Mouse (Mus musculus) neural tube, embryonic 11.5 days (tissue): Measurements from ENCODE around the gene Arid3b. TPM values are rescaled to one million over a fixed set of nuclear protein-coding genes. Genes with fewer than 3 reads are reported as not detected.

Experiments
- ATAC-seq: fragments of 200-750 bp; cut with Nextera tagmentation; 2 replicates; pipeline ENCODE4 v1.8.0; 2017; ENCODE audit warnings: moderate number of reproducible peaks, mild to moderate bottlenecking, moderate TSS enrichment, moderate library complexity; ENCODE audit not compliant: insufficient read depth, low FRiP score, low TSS enrichment
- DNase-seq: peaks from one replicate; pipeline ENCODE4 v3.0.0-alpha.2; 2015; ENCODE audit warnings: low spot score
- H3K27ac ChIP-seq: fragments of 300-500 bp; sonication (generic); 2 replicates; pipeline ENCODE4 v1.5.1; 2014; ENCODE audit warnings: low read depth, mild to moderate bottlenecking, low read length
- H3K27me3 ChIP-seq: fragments of 300-500 bp; sonication (generic); 2 replicates; pipeline ENCODE4 v1.6.1; 2014; ENCODE audit warnings: mild to moderate bottlenecking, low read length, mixed read lengths; ENCODE audit not compliant: control insufficient read depth, insufficient read depth
- H3K36me3 ChIP-seq: fragments of 300-500 bp; sonication (generic); 2 replicates; pipeline ENCODE4 v1.6.1; 2014; ENCODE audit warnings: mild to moderate bottlenecking, low read length, moderate library complexity, mixed read lengths; ENCODE audit not compliant: control insufficient read depth, insufficient read depth
- H3K4me1 ChIP-seq: fragments of 300-500 bp; sonication (generic); 2 replicates; pipeline ENCODE4 v1.6.1; 2014; ENCODE audit warnings: low read length, mixed read lengths; ENCODE audit not compliant: control insufficient read depth, insufficient read depth
- H3K4me2 ChIP-seq: fragments of 300-500 bp; sonication (generic); 2 replicates; pipeline ENCODE4 v1.6.1; 2014; ENCODE audit warnings: low read depth, mild to moderate bottlenecking, moderate library complexity
- H3K4me3 ChIP-seq: fragments of 300-500 bp; sonication (generic); 2 replicates; pipeline ENCODE4 v1.5.1; 2014; ENCODE audit warnings: low read depth, low read length
- H3K9ac ChIP-seq: fragments of 300-500 bp; sonication (generic); 2 replicates; pipeline ENCODE4 v1.6.1; 2014; ENCODE audit warnings: mild to moderate bottlenecking, low read length
- H3K9me3 ChIP-seq: fragments of 300-500 bp; sonication (generic); 2 replicates; pipeline ENCODE4 v1.6.1; 2016; ENCODE audit warnings: low read length; ENCODE audit not compliant: control insufficient read depth
- WGBS: fragments of 180-500 bp; shearing (Covaris S2); extraction: QIAGEN DNeasy Blood & Tissue Kit; methylation state at CpG from one replicate; pipeline ENCODE4 v1.1.7; 2014; 5-methylcytosine and 5-hydroxymethylcytosine counted together
- polyA plus RNA-seq: library from polyadenylated mRNA; unstranded; fragments of >200 nt; fragmentation: Nextera tagmentation; extraction: Ambion mirVana; gene quantifications from 2 replicates; pipeline ENCODE4 v1.2.1, GENCODE M21; 2014

The Arid3b gene
- polyA plus RNA-seq, 1 experiment from 2014 or later = 25.8 TPM

- DNase-seq = no peak
- Histone ChIP-seq H3K36me3 (no peaks in the 10 kb centered on the region), H3K9ac (no peak overlapping the region), H3K4me3 (no peak overlapping the region), H3K4me2 (peak overlapping the region; percentile 60), H3K4me1 (peaks cover 25% of the 10 kb centered on the region), H3K27ac (no peak overlapping the region), H3K27me3 (no peaks in the 10 kb centered on the region), H3K9me3 (no peaks in the 10 kb centered on the region)
- 12% methylated on average over 11 of the region's 11 CpGs for WGBS
- no peak for ATAC-seq
Observed at GRCm38 (mm10) chr9:57834629-57835417, 1.8 kb downstream of the Arid3b start.

DNA sequence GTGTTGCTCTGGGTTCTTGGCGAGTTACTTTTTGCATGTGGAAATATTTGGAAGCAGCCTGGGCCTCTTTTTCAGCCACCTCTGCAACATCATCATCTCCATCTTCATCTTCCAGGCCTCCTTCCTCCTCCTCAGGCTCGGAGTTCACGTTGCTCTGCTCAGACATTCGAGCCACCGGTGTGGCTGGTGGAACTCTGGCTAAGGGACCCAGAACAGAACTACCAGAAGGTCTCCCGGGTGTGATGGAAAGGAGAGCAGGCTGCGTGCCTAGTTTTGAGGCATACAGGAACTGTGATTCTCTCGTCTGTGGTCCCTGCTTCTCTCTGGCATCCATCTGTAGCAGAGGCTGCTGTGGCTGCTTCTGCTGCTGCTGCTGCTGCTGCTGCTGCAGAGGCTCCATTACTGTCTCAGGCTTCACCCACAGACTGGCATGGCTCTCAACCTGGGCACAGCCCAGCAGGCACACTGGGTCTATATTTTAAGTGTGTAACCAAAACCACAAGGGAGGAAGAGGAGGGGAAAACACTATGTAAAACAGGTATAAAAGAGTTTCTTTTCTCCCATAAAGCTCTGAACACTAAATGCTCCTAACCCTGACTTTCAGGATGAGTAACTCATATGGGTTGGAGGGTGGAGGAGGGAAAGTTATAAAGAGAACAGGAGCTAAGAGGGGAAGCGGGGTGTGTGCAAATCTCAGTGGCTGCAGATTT is 2.7 kb downstream of the Arid3b start:
- Histone ChIP-seq H3K36me3 (no peaks in the 10 kb centered on the region), H3K27me3 (no peaks in the 10 kb centered on the region), H3K4me1 (peaks cover 32% of the 10 kb centered on the region), H3K9ac (no peak overlapping the region), H3K4me2 (no peak overlapping the region), H3K4me3 (no peak overlapping the region), H3K27ac (no peak overlapping the region), H3K9me3 (no peaks in the 10 kb centered on the region)
- DNase-seq (no peak), ATAC-seq (no peak)
- 52% methylated on average over 9 of the region's 9 CpGs for WGBS

DNA sequence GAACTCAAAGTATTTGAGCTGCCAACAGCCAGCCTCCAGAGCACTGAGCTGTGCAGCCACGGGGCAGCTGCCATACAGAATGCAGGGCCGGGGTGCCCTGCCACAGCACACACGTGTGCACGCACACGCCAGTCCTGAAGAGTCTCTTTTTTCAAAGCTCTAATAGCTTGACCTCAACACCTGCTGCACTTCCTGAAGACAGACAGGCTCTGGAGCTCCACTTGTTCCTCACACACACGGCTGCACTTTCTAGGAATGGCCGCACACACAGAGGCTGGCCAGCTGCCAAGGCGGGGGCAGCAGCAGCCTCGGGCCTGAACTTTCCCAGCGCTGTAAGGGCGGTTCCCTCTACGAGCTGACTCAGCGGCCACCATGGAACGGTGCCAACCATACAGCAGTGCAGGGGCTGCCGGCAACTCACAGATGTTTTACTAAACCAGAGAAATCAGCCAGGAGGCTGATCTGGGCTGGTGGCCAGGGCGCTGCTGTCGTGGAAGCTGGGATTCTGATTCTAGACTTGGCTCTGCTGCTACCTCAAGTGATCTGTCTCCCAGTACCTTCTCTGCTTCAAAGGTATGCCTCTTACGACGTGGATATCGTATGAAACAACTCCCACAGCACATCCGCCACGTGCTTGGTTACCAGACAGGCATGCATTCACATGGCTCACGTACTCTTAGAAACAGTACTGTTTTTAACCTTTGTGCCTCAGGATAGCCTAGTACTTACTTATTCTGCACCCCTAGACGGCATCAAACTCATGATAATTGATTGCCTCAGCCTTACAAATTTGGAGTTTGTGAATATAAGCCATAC is 5.1 kb downstream of the Arid3b start:
- Histone ChIP-seq H3K4me2 (peak overlapping the region; percentile 27), H3K4me1 (peaks cover 32% of the 10 kb centered on the region), H3K27ac (no peak overlapping the region), H3K27me3 (no peaks in the 10 kb centered on the region), H3K9ac (no peak overlapping the region), H3K9me3 (no peaks in the 10 kb centered on the region), H3K4me3 (no peak overlapping the region), H3K36me3 (no peaks in the 10 kb centered on the region)
- ATAC-seq (peak; percentile 89), DNase-seq (peak; percentile 91)
- 18% methylated on average over 24 of the region's 24 CpGs for WGBS

GRCm38 (mm10) chr9:57829812-57830557 is 6.6 kb downstream of the Arid3b start:
- no peak for ATAC-seq
- Histone ChIP-seq H3K27ac (no peak overlapping the region), H3K4me1 (peaks cover 32% of the 10 kb centered on the region), H3K36me3 (no peaks in the 10 kb centered on the region), H3K4me3 (no peak overlapping the region), H3K27me3 (no peaks in the 10 kb centered on the region), H3K4me2 (peak overlapping the region; percentile 24), H3K9ac (peak overlapping the region; percentile 15), H3K9me3 (no peaks in the 10 kb centered on the region)
- WGBS = 18% methylated on average over 6 of the region's 6 CpGs
- DNase-seq = no peak

DNA sequence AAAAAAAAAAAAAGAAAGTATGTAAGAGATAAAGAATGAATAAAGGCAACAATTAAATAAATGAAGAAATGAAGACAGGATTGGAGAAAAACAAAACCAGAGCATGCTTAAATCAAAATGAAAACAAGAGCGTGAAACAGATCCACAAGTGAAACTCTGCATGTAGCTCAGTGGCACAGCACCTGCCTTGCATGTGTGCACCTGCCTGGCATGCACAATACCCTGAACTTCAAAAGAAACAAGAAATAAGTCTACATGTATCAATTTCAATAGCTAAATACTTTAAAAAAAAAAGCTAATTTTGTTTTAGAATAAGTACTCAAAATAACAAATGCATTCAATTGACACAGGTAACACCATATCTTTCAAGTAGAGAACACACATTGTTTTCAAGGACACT is 13.2 kb downstream of the Arid3b start:
- no peak overlapping the region for H3K27ac ChIP-seq
- H3K4me3 ChIP-seq = no peak overlapping the region
- H3K4me2 ChIP-seq = no peak overlapping the region
- DNase-seq = no peak
- ATAC-seq = no peak
- no peak overlapping the region for H3K9ac ChIP-seq
- WGBS = 89% methylated on average over 1 of the region's 1 CpGs
- H3K4me1 ChIP-seq = peaks cover 15% of the 10 kb centered on the region
- no peaks in the 10 kb centered on the region for H3K27me3 ChIP-seq
- H3K36me3 ChIP-seq = no peaks in the 10 kb centered on the region
- H3K9me3 ChIP-seq = no peaks in the 10 kb centered on the region

DNA sequence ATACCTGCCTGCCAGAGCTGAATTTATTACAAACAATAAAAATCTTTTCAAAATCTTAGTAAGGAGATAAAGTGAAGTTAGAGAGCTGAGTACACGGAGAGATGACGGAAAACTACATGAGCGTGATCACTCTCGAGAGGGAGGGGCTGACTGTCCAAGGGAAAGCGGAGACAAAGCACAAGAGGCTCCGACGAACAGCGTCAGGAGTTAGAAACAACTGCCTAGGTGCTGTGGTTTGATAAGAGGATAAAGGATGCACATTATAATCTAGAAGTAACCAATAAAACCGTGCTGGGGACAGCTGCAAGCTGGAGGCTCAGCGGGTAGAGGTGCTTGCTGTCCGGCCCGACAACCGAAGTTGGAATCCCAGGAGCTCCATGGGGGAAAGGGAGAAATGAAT is 13.8 kb downstream of the Arid3b start:
- no peaks in the 10 kb centered on the region for H3K36me3 ChIP-seq
- no peak overlapping the region for H3K27ac ChIP-seq
- H3K9me3 ChIP-seq = no peaks in the 10 kb centered on the region
- no peak for ATAC-seq
- 58% methylated on average over 13 of the region's 13 CpGs for WGBS
- H3K4me1 ChIP-seq = peaks cover 18% of the 10 kb centered on the region
- no peak overlapping the region for H3K4me3 ChIP-seq
- no peaks in the 10 kb centered on the region for H3K27me3 ChIP-seq
- H3K9ac ChIP-seq = no peak overlapping the region
- DNase-seq = no peak
- no peak overlapping the region for H3K4me2 ChIP-seq

- Histone ChIP-seq H3K27me3 (no peaks in the 10 kb centered on the region), H3K4me3 (no peak overlapping the region), H3K4me1 (peaks cover 26% of the 10 kb centered on the region), H3K9ac (0 out of 2 replicates have a peak overlapping the region, but pooled peaks have one; percentile 11), H3K4me2 (no peak overlapping the region), H3K27ac (no peak overlapping the region), H3K9me3 (no peaks in the 10 kb centered on the region), H3K36me3 (no peaks in the 10 kb centered on the region)
- no peak for DNase-seq
- ATAC-seq = no peak
- 20% methylated on average over 16 of the region's 16 CpGs for WGBS
Observed at GRCm38 (mm10) chr9:57820186-57821080, 16.2 kb downstream of the Arid3b start.
